In the genomic region with DNA sequence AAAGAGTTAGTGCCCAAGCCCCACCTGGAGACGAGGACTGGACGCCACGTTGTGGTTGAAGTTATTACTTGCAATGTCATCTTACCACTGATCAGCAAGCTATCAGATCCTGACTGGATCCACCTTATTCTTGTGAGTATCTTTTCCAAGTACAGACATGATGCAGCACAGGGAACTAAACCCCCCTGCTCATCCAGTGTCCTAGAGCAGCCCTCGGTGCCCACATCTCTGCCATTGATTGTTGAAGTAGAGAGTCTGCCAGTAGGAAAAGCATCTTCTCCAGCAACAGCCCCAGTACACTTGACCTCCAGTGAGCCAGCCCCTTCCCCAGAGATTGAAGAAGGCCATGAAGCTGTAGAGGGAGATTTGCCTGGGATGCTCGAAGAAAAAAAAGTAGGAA, we compare ENCODE assay signal across 9 mouse cellular contexts. TPM values are rescaled to one million over a fixed set of nuclear protein-coding genes. Genes with fewer than 3 reads are reported as not detected.
A peak's percentile ranks its signal among the peaks of the same experiment; 100 is the strongest.
DNase-seq lines count a peak whose midpoint lies in the region; ATAC-seq and TF ChIP-seq lines count a peak whose summit lies in the region.
"Had no signal": no experiment of that assay in that cellular context is flagged by ENCODE, and none has a peak within 500 bp of the region (broad histone marks: within the 10 kb centered on the region; RNA-seq: fewer than 3 reads in every experiment).

No protein-coding gene starts in this region.

- peaks cover 14% of the 10 kb centered on the region for H3K36me3 ChIP-seq in forebrain, embryonic 12.5 days (replicated peaks)
- peaks cover 17% of the 10 kb centered on the region for H3K36me3 ChIP-seq in forebrain, postnatal 0 days (ENCODE audit: insufficient read depth)
- peaks cover 17% of the 10 kb centered on the region for H3K36me3 ChIP-seq in liver, embryonic 13.5 days
- H3K36me3 ChIP-seq in liver, embryonic 11.5 days (ENCODE audit: control insufficient read depth, insufficient read depth, low read length): peaks cover 5% of the 10 kb centered on the region; the same call in 1 of the 2 replicates
- peaks cover 5% of the 10 kb centered on the region; the same call in 1 of the 2 replicates for H3K36me3 ChIP-seq in intestine, embryonic 15.5 days
- peaks cover 12% of the 10 kb centered on the region for H3K36me3 ChIP-seq in myocyte (ENCODE audit: control insufficient read depth, insufficient read depth)

- H3K27ac ChIP-seq in forebrain, embryonic 12.5 days: no peak overlapping the region
- no peak overlapping the region for H3K27ac ChIP-seq in forebrain, postnatal 0 days (ENCODE audit: low read depth, low read length)
- no peak overlapping the region for H3K27ac ChIP-seq in liver, embryonic 13.5 days
- H3K27ac ChIP-seq in liver, embryonic 11.5 days (ENCODE audit: low read depth, low read length): no peak overlapping the region
- H3K27ac ChIP-seq in intestine, embryonic 15.5 days: no peak overlapping the region
- no peak overlapping the region for H3K27ac ChIP-seq in left cerebral cortex, adult 2 months

- 0 out of 2 replicates have a peak overlapping the region, but pooled peaks have one; percentile 69 for H3K4me3 ChIP-seq in forebrain, embryonic 12.5 days (replicated peaks)
- H3K4me3 ChIP-seq in forebrain, postnatal 0 days (ENCODE audit: low read depth, low read length): no peak overlapping the region
- H3K4me3 ChIP-seq in liver, embryonic 13.5 days (replicated peaks): peak overlapping the region; percentile 79
- H3K4me3 ChIP-seq in liver, embryonic 11.5 days (ENCODE audit: low read depth, low read length): no peak overlapping the region
- no peak overlapping the region for H3K4me3 ChIP-seq in intestine, embryonic 15.5 days (replicated peaks)
- peak overlapping the region; percentile 68 for H3K4me3 ChIP-seq in myocyte
- H3K4me3 ChIP-seq in left cerebral cortex, adult 2 months: no peak overlapping the region

- H3K4me1 ChIP-seq in forebrain, embryonic 12.5 days: peaks cover 36% of the 10 kb centered on the region
- peaks cover 19% of the 10 kb centered on the region for H3K4me1 ChIP-seq in forebrain, postnatal 0 days (ENCODE audit: insufficient read depth)
- peaks cover 20% of the 10 kb centered on the region for H3K4me1 ChIP-seq in liver, embryonic 13.5 days (replicated peaks)
- H3K4me1 ChIP-seq in liver, embryonic 11.5 days (replicated peaks; ENCODE audit: control insufficient read depth, insufficient read depth, low read length): peaks cover 17% of the 10 kb centered on the region
- peaks cover 16% of the 10 kb centered on the region for H3K4me1 ChIP-seq in intestine, embryonic 15.5 days (replicated peaks)

- DNase-seq in forebrain, postnatal 0 days: no peak
- DNase-seq in liver, embryonic 13.5 days: no peak
- no peak for DNase-seq in liver, embryonic 11.5 days (ENCODE audit: low spot score)
- no peak for DNase-seq in urinary bladder, postnatal 25 days (ENCODE audit: low spot score)
- DNase-seq in left cerebral cortex, adult 2 months (ENCODE audit: extremely low spot score in 1 of 2, low spot score in 2 of 2): no peak
- DNase-seq: lung, postnatal 10 days had no signal

- no peak overlapping the region for H3ac ChIP-seq in myocyte (ENCODE audit: control insufficient read depth, insufficient read length)

- peak overlapping the region; percentile 74 for H3K4me2 ChIP-seq in forebrain, embryonic 12.5 days
- H3K4me2 ChIP-seq in forebrain, postnatal 0 days (ENCODE audit: low read depth): no peak overlapping the region; the same call in 1 of the 2 replicates
- peak overlapping the region; percentile 80 for H3K4me2 ChIP-seq in liver, embryonic 13.5 days
- H3K4me2 ChIP-seq in liver, embryonic 11.5 days: no peak overlapping the region; the same call in 1 of the 2 replicates
- peak overlapping the region; percentile 64; the same call in 1 of the 2 replicates for H3K4me2 ChIP-seq in intestine, embryonic 15.5 days (replicated peaks)
- peak overlapping the region; percentile 95 for H3K4me2 ChIP-seq in myocyte (ENCODE audit: low read depth)

- no peak overlapping the region for H3K9ac ChIP-seq in forebrain, embryonic 12.5 days
- no peak overlapping the region for H3K9ac ChIP-seq in forebrain, postnatal 0 days
- H3K9ac ChIP-seq in liver, embryonic 13.5 days: 0 out of 2 replicates have a peak overlapping the region, but pooled peaks have one; percentile 86
- H3K9ac ChIP-seq in liver, embryonic 11.5 days (ENCODE audit: low read depth, low read length): no peak overlapping the region
- H3K9ac ChIP-seq in intestine, embryonic 15.5 days: no peak overlapping the region

- H3K27me3 ChIP-seq in forebrain, embryonic 12.5 days: no peaks in the 10 kb centered on the region
- no peaks in the 10 kb centered on the region for H3K27me3 ChIP-seq in forebrain, postnatal 0 days (ENCODE audit: insufficient read depth, low read length)
- H3K27me3 ChIP-seq in liver, embryonic 13.5 days: 0 out of 2 replicates have a peak, but pooled peaks cover 3% of the 10 kb centered on the region
- no peaks in the 10 kb centered on the region; the same call in 1 of the 2 replicates for H3K27me3 ChIP-seq in liver, embryonic 11.5 days (replicated peaks; ENCODE audit: control insufficient read depth, insufficient read depth, low read length)
- no peaks in the 10 kb centered on the region for H3K27me3 ChIP-seq in intestine, embryonic 15.5 days (replicated peaks)
- no peaks in the 10 kb centered on the region for H3K27me3 ChIP-seq in myocyte (ENCODE audit: control insufficient read depth, insufficient read depth, insufficient read length)

- peaks cover 8% of the 10 kb centered on the region for H3K79me2 ChIP-seq in myocyte (ENCODE audit: control insufficient read depth, insufficient read depth)

- TF ChIP-seq CTCF in forebrain, postnatal 0 days (IDR thresholded peaks at IDR 0.05; ENCODE audit: low read depth): no peak
- no peak for TF ChIP-seq CTCF in left cerebral cortex, adult 2 months (IDR thresholded peaks at IDR 0.05)

- H3K9me3 ChIP-seq in forebrain, embryonic 12.5 days: no peaks in the 10 kb centered on the region
- H3K9me3 ChIP-seq in forebrain, postnatal 0 days (ENCODE audit: low read length): no peaks in the 10 kb centered on the region
- H3K9me3 ChIP-seq in liver, embryonic 13.5 days (replicated peaks): no peaks in the 10 kb centered on the region
- no peaks in the 10 kb centered on the region for H3K9me3 ChIP-seq in liver, embryonic 11.5 days (ENCODE audit: control insufficient read depth, low read length)
- no peaks in the 10 kb centered on the region for H3K9me3 ChIP-seq in intestine, embryonic 15.5 days

- WGBS in forebrain, embryonic 12.5 days: 90% methylated on average over 5 of the region's 5 CpGs
- 93% methylated on average over 5 of the region's 5 CpGs for WGBS in forebrain, postnatal 0 days
- 73% methylated on average over 5 of the region's 5 CpGs for WGBS in liver, embryonic 13.5 days (ENCODE audit: insufficient replicate concordance)
- 91% methylated on average over 5 of the region's 5 CpGs for WGBS in liver, embryonic 11.5 days
- WGBS in intestine, embryonic 15.5 days: 89% methylated on average over 5 of the region's 5 CpGs

- intact Hi-C loops in left cerebral cortex, adult 2 months (cut with DNase I): no loop called here

- no peak for ATAC-seq in forebrain, embryonic 12.5 days (ENCODE audit: low FRiP score)
- no peak for ATAC-seq in forebrain, postnatal 0 days
- ATAC-seq in liver, embryonic 13.5 days (ENCODE audit: low read depth): no peak
- no peak for ATAC-seq in liver, embryonic 11.5 days (replicated peaks; ENCODE audit: low FRiP score)
- ATAC-seq in intestine, embryonic 15.5 days: no peak

- no peak for TF ChIP-seq POLR2A in myocyte (IDR thresholded peaks at IDR 0.05; ENCODE audit: insufficient read length, low read depth)

TF ChIP-seq in myocyte, 11 proteins besides CTCF, POLR2A, EP300 and RAD21:
- TF ChIP-seq POLR2AphosphoS2 (IDR thresholded peaks at IDR 0.05; ENCODE audit: insufficient read length, low read depth) (no peak), MAX (IDR thresholded peaks at IDR 0.05; ENCODE audit: low read depth) (no peak), REST (IDR thresholded peaks at IDR 0.05; ENCODE audit: insufficient read depth, insufficient read length) (no peak), TCF3 (IDR thresholded peaks at IDR 0.05; ENCODE audit: insufficient read length, low read depth) (no peak), E2F4 (IDR thresholded peaks at IDR 0.05; ENCODE audit: insufficient read depth) (no peak), MYOD1 (IDR thresholded peaks at IDR 0.05; ENCODE audit: control insufficient read depth in 1 of 3, insufficient read length in 2 of 3, low read depth in 2 of 3) (no peak), TCF12 (IDR thresholded peaks at IDR 0.05; ENCODE audit: insufficient read depth, poor library complexity, severe bottlenecking) (no peak), CEBPB (IDR thresholded peaks at IDR 0.05; ENCODE audit: insufficient read depth, poor library complexity, severe bottlenecking) (no peak), USF1 (IDR thresholded peaks at IDR 0.05; ENCODE audit: low read depth) (no peak), SRF (IDR thresholded peaks at IDR 0.05; ENCODE audit: control insufficient read depth, insufficient read length, low read depth) (no peak)

RNA-seq across cellular contexts. Expression of gene Snx19, which starts 1.3 kb away (rescaled TPM):
- polyA plus RNA-seq in forebrain, embryonic 12.5 days (2016; fragmentation: Nextera tagmentation; extraction: Ambion mirVana): 25.7 and 29.0 TPM in 2 replicates
- 25.2 and 30.6 TPM in 2 replicates for total RNA-seq in forebrain, postnatal 0 days (2014; rRNA removed)
- 12.7 and 16.7 TPM in 2 replicates for polyA plus RNA-seq in forebrain, postnatal 0 days (2015; fragmentation: Nextera tagmentation; extraction: Ambion mirVana)
- polyA plus RNA-seq in liver, embryonic 13.5 days (2015; fragmentation: Nextera tagmentation; extraction: Ambion mirVana): 5.1 and 6.8 TPM in 2 replicates
- polyA plus RNA-seq in liver, embryonic 11.5 days (2014; fragmentation: Nextera tagmentation; extraction: Ambion mirVana): 14.2 and 14.4 TPM in 2 replicates
- 15.1 and 16.2 TPM in 2 replicates for polyA plus RNA-seq in intestine, embryonic 15.5 days (2015; fragmentation: Nextera tagmentation; extraction: Ambion mirVana)
- polyA plus RNA-seq in myocyte (2012; fragmentation: generic; extraction: Trizol): 19.4 TPM
- 10 to 100 TPM; 45.5 to 46.9 TPM for total RNA-seq in left cerebral cortex, adult 2 months (2021)

Comparison
In these comparisons a context has a peak if more than half of its experiments do, and no peak if none do; other contexts are left out.
1. H3K4me2 ChIP-seq: peak in forebrain, embryonic 12.5 days (single experiment), liver, embryonic 13.5 days (single experiment), intestine, embryonic 15.5 days (single experiment) and myocyte (single experiment); none in forebrain, postnatal 0 days (single experiment) and liver, embryonic 11.5 days (single experiment).
2. H3K4me3 ChIP-seq: peak in forebrain, embryonic 12.5 days (single experiment), liver, embryonic 13.5 days (single experiment) and myocyte (single experiment); none in forebrain, postnatal 0 days (single experiment), liver, embryonic 11.5 days (single experiment), intestine, embryonic 15.5 days (single experiment) and left cerebral cortex, adult 2 months (single experiment).